Mouse (Mus musculus) regulatory T cell (primary cell): ENCODE measurements around the gene Cdh4.

Experiments
- in situ Hi-C: fragments of 300-600 bp; cut with MboI, MseI; formaldehyde crosslinking; loops from one replicate; pipeline ENCODE4 v1.15.1; 2025; ENCODE audit warnings: high pct_unique_total_duplicates

The Cdh4 gene

DNA sequence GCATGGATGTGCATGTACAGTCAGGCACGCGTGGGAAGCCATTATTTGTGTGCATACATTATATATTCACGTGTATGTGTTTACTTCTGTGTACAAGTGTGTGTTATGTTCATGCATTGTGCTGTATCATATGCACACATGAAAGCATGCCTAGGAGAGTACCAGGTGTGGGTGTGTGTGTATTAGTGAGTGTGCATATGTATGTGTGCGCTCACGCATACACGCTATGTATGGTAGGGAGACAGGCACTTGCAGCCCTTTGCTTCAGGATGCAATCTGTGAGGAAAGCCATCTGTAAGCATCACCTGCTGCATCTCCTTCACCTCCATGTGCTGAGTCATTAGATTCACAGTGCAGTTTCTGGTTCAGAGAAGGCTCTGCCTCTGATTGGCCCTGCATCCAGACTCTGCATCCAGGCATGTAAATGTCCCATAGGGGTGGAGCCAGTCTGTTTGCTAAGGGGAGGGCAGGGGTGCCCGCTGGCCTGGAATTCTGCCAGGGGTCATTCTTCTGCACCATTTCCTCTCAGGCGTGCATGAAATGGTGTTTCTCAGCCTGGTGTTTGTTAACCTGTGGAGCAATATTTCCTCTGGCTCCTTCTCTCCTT is 25.7 kb downstream of the Cdh4 start:
- in situ Hi-C loops: no loop called here

DNA sequence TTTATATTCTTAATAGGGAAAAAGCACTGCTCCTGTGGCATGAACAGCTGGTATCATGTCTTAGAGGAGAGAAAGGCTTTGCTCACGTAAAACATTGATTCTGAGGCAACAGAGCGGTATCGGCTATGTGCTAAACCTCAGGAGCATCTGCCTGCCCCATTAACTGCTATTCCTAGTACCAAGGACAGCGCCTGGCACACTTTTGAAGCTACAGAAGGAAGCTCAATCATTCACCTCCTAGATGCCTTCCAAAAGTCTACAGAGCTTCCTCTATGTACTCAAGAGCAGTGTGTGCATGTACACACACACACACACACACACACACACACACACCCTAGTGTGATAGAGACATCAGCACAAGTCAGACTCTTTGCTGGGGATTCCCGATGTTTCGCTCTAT is 34.4 kb downstream of the Cdh4 start:
- in situ Hi-C loops: loop anchor here (10.0 kb wide), 1 partner anchor 388 kb away; no protein-coding TSS in a partner anchor

DNA sequence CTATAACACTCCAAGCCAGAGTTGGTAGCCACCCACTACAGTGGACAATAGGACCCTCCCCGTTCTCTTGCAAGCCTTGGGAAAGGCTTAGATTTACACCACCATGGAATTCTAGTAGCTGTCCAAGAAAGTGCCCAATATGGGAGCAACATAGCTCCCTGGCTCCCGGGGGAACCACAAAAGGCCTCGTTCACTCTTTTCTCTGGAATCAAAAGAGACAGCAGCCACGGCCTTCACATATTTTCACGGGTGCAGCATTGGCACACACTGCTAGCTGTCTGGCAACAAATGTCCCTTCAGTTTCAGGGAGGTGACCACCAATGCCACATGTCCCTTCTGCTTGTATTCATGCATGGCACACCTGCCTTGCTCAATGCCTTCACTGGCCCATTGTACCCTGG is 38.6 kb downstream of the Cdh4 start:
- in situ Hi-C loops: no loop called here

DNA sequence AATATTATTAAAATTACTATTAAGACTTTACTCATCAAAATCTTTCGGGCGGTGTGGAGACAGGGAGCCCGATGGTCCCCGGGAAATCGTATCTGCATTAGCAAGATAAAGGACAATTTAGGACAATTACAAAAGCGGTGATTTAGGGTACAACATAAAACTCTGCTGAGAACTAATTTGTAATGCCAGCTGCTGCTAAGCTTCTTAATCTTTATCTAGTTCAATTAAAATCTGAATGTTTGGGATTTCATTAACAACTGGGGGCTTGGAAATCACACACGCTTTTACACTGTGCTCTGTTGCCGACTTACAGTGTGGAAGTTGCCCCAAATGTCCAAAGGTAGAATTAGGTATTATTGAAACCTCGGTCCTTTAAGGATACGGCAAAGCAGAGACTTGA is 39.1 kb downstream of the Cdh4 start:
- in situ Hi-C loops: no loop called here

DNA sequence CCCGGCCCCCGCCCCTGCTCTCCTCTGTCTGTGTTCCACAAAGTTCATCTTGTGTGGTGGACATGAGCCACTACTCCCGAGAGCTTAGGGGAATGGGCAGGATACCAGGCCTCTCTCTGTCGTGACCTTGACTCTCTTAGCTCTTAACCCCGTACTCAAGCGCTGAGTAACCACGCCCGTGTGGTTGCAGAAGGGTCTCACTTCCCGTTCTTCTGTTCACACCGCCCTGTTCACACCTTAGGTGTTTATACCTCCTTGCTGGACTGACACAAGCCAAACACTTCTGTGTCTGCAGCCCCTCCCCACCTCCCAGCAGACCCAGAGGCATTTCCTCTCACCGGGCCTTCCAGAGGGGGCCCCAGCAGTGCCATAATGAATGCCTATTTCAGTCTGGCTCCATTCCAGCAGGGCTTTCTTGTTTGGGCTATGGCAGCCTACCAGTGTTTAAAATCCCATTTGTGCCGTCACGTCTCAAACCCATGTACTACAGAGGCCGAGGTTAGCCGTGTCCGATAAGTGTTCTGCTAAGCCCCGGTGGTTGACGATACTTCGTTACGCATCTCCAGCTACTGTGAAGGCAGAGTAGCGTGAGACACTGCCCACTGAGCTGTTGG is 46.4 kb downstream of the Cdh4 start:
- in situ Hi-C loops: no loop called here

DNA sequence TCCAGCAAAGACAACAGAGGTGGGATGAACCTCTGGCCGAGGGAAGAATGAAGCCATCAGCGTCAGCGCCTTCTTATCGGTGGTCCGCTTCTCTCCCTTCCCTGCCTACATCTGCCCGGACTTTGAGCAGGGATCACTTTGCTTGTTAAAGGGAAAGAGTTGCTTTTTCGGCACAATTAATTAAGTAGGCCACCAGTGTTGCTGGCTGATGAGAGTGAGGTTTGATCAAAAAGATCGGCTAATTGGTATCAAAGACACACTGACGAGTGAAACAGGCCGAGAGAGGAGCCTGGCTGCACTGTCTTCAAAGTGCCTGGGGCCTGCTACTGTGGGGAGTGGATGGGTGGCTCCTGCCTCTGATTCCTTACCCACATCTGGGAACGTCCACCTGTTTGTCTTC is 49.7 kb downstream of the Cdh4 start:
- in situ Hi-C loops: no loop called here

DNA sequence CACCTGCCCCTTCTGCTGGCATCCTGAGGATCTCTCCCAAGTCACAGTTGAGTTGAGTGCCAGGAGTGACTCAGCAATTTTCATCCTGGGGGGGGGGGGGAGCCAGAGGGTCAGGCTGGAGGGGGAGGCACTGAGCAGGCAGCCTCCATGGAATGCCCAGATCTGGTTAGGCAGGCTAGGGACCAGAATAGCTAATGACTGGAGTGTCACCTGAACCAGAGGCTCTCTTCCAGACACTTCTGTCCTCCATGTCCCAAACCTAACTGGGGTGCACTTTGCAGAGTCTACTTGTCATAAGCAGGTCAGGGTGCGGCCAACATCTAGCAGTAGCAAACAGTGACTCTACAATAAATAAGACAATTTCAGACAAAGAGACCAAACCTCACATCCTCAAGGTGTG is 52.0 kb downstream of the Cdh4 start:
- in situ Hi-C loops: no loop called here

DNA sequence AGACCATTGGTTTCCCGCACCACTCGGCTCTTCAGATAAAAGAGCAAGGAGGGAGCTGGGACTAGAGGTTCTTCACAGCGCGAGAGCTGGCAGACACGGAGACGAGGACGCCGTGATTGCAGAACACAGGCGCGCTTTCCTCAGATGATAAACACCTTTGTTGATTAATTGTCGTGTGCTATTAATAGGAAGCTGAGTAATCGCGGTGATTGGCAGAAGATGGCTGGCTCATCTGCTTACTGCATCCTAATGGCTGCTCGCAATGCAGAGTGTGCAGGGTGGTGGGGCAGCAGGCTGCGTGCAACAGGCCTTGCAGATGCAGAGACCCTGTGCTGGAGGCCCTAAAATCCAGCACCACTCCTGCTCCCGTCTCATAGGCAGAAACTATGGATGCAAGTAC is 68.2 kb downstream of the Cdh4 start:
- in situ Hi-C loops: no loop called here

DNA sequence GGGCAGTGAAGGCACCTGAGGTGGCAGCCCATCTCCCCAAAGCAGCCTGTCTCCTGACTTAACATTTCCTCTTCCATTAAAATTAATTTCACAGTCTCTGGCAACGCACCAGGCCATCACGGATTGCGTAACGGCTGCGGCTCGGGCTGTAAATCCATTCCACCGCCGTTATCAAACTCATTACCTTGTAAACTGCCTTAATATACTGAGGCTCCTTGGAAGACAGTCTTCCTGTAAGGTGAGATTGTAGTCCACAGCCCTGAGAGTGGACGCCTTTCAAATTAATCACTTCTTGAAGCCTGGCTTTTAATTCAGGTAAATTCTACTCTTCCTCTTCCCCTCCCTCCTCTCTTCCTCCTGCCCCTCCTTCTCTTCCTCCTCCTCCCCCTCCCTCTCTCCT is 74.3 kb downstream of the Cdh4 start:
- in situ Hi-C loops: no loop called here

DNA sequence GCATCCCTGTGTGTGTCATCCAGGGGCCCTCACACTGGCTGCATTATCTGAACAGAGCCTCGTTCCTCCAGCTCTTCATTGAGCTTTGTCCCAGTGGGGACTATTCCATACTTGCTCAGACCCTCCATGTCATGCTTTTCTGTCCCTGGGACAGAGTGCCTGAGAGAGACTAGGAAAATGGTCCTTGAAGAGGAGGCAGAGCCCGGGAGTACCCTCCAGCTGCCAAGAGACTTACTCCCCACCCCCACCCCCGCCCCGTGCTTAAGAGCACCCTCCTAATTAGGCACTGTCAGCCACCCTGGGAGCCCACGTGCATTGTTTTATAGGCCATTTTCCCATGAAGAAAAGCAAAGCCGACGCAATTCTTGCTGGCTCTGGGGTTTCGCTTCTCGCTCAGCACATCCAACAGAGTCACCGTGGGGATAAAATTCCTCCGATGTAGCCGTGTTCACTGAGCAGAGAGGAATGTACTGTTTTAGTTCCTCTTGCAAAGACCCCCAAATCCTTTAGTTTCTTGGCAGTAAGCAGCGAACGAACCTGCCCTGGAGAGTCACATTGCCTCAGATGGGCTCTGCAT is 76.3 kb downstream of the Cdh4 start:
- in situ Hi-C loops: no loop called here

DNA sequence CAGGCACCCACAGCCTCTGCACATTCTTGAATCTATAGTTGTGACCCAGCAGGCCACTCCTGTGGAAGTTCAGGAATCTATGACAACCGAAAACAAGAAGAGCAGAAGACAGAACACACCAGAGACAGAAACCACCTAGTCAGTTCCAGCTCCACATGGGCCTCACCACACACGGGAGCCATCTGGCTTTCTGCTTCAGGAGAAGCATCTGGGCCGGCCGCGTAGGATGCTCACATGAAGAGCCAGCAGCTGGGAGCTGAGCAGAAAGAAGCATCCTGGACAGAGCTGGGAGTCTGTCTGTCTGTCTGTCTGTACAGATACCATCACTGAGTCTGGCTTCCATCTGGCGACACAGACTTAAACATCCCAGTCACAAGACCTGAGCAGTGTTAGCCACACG is 76.9 kb downstream of the Cdh4 start:
- in situ Hi-C loops: no loop called here

DNA sequence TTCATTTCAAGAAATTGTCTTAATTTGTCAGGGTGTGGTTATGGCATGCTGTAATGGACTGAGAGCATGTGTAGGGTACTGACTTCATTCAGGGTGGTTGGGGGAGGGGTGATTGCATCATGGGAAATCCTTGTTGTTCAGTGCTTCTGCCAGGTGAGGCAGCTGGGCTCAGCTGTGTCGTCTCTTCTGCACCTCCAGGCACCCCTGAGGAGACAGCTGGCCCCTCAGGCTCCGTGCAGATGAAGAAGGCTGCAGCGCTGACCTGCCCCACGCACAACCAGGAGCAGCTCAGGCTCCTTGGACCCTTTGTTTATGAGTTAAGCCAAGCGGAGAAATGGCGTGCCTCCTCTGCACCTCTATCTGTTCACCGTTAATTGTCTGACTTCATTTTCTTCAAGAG is 77.7 kb downstream of the Cdh4 start:
- in situ Hi-C loops: no loop called here

DNA sequence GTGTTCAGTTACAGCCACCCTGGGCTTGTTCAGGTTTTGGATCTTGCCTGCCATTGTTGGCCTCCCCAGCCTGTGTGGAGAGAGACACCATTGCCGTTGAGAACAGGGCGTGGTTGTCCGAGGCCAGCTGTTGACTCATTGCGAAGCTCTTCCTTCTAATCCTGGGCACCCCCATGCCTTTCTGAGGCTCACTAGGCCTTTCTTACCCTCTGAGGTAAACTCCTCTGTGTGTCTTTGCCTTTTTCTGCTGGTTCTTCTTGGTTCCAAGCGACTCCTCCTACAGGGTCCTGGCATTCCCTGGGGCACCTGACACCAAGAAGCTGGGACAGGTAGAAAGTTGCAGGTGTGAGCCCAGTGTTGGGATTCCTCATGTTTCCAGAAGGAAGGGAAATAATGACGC is 78.7 kb downstream of the Cdh4 start:
- in situ Hi-C loops: no loop called here

DNA sequence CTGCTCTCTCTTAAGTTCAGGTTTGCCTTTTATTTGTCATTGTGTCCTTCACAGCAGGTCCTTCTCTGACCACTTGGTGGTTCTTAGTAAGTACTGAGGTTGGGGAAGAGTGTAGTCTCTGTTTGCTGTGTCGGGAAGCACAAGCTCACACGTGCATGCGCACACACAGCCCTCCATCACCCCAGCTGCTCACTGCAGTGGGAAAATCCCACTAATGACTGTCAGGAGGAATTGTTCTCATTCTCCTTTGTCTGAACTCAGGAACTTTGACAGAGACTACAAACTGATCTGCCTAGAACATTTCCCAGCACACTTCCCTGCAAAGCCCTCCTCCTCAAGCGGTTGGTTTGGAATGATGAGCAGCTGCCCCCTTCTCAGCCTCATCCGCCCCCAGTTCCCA is 79.2 kb downstream of the Cdh4 start:
- in situ Hi-C loops: no loop called here

DNA sequence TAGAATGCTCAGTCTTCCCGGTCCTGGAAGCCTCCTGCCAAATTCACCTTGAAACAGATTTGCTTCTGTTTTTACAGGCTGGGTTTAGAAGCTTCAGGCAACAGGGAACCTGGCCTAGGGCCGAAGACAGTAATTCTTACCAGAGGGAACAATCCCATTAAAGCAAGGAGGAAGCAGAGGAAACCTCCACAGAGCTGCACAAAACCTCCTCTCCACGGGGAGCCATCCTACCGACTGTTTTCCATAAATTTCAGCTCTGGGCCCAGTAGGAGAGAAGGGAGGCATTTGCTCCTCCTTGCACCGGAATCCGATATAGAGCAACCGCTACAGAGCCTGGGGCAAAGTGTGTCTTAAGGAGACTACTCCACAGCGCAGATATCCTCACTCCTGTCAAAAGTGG is 79.9 kb downstream of the Cdh4 start:
- in situ Hi-C loops: no loop called here

DNA sequence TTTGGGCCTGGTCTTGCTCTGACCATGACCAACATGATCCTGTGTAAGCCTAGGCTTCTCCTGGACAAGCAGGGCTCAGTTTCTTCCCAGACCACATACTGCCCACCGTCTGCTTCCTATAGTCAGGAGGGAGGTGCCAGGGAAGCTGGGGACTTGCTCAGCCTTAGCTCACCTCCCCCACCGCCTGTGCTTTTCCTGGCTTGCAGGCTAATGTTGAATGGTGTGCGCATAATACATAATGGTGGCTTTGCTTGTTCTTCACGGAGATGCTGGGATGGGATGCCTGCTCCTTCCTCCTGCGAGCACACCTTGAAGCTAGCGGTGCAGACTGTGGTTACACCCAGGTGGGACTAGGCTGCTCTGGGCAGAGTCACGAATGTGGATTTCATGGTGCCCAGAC is 84.7 kb downstream of the Cdh4 start:
- in situ Hi-C loops: no loop called here

DNA sequence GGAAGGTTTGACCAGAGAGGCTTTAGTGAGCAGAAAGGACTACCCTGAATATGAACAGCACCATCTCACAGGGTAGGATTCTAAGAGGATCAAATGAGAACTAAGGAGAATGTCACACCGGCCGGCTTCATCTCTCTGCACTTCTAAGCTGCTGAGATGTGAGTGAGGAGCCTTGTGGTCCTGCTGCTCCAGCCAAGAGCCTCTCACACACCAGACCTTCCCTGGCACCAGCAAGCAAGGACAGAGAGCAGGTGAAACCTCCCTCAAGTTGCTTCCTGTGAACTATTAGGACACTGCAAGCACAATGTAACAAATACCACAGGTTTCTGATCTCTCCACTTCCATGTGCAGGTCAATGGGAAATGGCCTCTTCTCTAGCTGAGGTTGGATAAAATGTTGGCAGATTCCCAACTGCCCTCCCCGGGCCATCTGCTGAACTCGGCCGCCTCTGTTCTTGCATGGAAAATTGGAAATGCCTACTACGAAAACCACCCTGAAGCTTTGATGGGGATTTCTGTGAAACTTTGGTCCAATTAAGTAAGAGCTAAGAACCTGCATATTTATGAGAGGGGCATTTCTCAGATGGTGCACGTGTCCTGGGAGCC is 88.3 kb downstream of the Cdh4 start:
- in situ Hi-C loops: no loop called here

DNA sequence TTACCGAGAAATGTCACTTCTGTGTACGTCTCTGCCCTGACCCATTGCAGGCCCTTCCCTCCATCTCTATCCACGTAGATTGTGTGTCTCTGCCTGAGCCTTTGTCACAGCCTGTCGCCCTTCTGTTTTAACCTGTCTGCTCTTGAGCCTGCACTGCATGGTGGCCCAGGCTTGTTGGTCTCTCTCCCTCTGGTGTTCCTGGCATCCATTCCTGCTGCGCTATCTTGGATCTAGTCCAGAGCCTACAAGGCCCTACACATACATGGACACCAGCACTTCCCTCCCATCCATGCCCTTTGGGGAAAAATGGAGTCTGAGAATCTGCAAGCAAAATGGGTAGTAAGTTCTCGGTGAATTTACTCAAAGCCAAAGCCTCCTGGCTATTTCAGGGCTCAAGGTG is 91.0 kb downstream of the Cdh4 start:
- in situ Hi-C loops: no loop called here

DNA sequence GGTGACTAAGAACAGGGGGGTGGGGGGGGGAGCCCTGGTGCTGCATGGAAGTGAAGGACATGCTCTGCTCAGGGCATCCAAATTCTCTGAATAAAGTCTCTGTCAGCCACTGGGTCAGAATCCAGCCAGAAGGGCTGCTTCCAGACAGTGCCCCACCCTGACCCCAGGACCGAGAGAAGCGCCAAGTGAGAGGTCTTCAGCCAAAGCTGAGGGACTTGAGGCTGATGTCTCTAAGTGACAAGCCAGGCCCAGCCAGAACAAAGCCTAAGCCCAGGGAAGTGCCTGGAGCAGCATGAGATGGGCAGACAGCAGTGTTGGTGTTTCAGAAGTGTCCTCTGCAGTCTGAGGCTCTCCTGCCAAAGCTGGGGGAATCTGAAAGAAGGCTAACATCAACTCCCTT is 91.7 kb downstream of the Cdh4 start:
- in situ Hi-C loops: no loop called here

DNA sequence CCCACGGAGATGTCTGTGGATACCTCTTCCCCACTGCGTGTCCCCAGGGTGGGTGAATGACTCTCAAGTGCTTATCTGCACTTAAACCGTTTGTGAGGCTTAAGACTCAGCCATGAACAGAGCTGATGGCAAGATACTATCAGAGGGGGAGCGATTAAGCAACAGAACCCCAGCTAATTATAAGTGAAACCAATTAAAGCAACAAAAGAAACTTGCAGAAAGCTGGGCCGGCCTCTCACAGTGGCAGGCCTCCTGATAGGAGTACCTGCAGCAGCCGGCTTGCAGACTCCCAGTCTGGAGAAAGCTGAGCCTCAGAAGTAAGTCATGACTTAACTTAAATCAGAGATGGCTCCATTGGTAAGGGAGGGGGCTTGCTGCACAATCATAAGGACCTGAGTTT is 93.0 kb downstream of the Cdh4 start:
- in situ Hi-C loops: no loop called here

DNA sequence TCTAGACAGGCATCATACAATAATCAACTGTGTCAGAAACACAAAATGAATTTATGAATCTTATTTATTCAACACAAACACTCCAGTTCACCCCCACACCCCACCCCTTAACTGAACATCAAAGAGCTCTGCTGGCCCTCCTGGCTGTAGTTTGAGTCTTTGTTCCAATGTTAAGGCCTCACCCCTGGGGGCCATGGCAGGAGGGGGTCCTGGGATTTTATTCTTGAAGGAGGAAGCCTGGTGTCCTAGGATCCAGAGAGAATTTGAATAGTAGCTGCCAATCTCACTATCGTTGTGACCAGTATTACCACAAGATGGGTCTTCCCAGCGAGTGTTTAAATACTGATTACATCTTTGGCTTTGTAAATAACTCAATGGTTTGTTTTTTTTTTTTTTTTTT is 94.5 kb downstream of the Cdh4 start:
- in situ Hi-C loops: no loop called here

DNA sequence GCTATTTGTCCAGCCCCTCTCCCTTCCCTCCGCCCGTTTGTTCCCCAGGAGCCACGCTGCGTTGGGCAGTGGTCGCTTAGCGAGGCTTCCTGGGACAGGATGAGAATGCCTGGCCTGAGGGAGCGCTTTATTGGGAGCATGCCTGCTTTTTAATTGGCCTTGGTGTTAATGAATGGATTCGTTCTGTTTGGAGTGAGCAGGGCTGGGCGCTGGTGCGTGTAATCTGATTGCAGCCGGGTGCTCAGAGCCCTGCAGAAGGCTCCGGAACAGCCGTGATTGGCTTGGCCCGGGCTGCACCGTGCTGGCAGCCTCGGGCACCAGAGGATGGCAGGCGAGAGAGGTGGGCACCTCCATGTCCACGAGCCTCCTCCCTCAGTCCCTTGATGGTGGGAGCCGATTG is 95.2 kb downstream of the Cdh4 start:
- in situ Hi-C loops: no loop called here

DNA sequence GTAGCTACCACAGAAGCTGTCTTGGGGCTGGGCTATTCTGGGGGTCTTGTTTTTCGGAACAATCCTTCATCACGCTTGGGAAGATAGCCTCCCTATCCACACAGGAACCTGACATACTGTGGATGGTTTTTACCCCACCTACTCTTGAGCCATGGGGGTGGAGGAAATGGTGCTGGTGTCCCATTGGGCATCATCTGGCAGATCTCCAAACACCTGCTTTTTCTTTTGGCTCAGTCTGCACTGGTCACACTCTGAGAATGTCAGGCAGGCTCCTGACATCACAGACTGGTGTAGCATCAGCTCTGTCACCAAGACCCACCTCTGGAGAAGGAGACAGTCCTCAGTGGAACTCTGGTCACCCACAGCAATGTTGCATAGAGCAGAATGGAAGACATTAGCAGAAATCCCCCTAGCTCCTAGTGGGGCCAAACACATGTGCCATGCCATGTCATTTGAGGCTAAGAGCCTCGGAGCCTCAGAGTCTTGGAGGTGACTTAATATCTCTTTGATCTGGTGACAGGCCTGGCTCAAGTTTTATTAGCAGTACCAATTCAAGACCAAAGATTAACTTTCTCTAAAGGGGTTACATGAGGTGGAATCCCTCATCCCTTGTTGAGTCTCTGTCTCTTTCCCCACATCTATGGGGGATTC is 95.7 kb downstream of the Cdh4 start:
- in situ Hi-C loops: no loop called here
